ENCODE assay signal across 7 mouse cellular contexts in genomic region chr7:67371351-67371890, GRCm38 (mm10). TPM values are rescaled to one million over a fixed set of nuclear protein-coding genes. Genes with fewer than 3 reads are reported as not detected.
DNase-seq lines count a peak whose midpoint lies in the region; ATAC-seq and TF ChIP-seq lines count a peak whose summit lies in the region.

No protein-coding gene starts in this region.

- no peak overlapping the region for H3K27ac ChIP-seq in embryonic facial prominence, embryonic 12.5 days
- H3K27ac ChIP-seq in kidney, postnatal 0 days = peak overlapping the region; percentile 95; the same call in 1 of the 2 replicates
- peak overlapping the region; percentile 100; the same call in 1 of the 2 replicates for H3K27ac ChIP-seq in neural tube, embryonic 15.5 days (replicated peaks)

- peak overlapping the region; percentile 93 for H3K4me2 ChIP-seq in embryonic facial prominence, embryonic 12.5 days (replicated peaks)
- peak overlapping the region; percentile 93 for H3K4me2 ChIP-seq in kidney, postnatal 0 days (ENCODE audit: low read length)
- peak overlapping the region; percentile 97 for H3K4me2 ChIP-seq in neural tube, embryonic 15.5 days

- H3K4me3 ChIP-seq in megakaryocyte, embryonic 14.5 days (replicated peaks) = peak overlapping the region; percentile 95
- peak overlapping the region; percentile 96 for H3K4me3 ChIP-seq in embryonic facial prominence, embryonic 12.5 days
- H3K4me3 ChIP-seq in kidney, postnatal 0 days (replicated peaks; ENCODE audit: low read depth, low read length) = peak overlapping the region; percentile 93
- H3K4me3 ChIP-seq in neural tube, embryonic 15.5 days (replicated peaks) = peak overlapping the region; percentile 77

- no peak for TF ChIP-seq CTCF in kidney, postnatal 0 days (IDR thresholded peaks at IDR 0.05; ENCODE audit: low read depth)

- peaks cover 4% of the 10 kb centered on the region for H3K36me3 ChIP-seq in megakaryocyte, embryonic 14.5 days (replicated peaks; ENCODE audit: low read length)
- H3K36me3 ChIP-seq in embryonic facial prominence, embryonic 12.5 days = no peaks in the 10 kb centered on the region
- no peaks in the 10 kb centered on the region for H3K36me3 ChIP-seq in kidney, postnatal 0 days (ENCODE audit: insufficient read depth, low read length)
- H3K36me3 ChIP-seq in neural tube, embryonic 15.5 days = no peaks in the 10 kb centered on the region

- no peak for ATAC-seq in megakaryocyte, adult 5-6 weeks (ENCODE audit: poor library complexity, severe bottlenecking)
- ATAC-seq in embryonic facial prominence, embryonic 12.5 days (ENCODE audit: insufficient number of reproducible peaks, insufficient read depth, low FRiP score, low TSS enrichment) = no peak
- no peak for ATAC-seq in kidney, postnatal 0 days (replicated peaks; ENCODE audit: low FRiP score, low read depth)
- ATAC-seq in neural tube, embryonic 15.5 days (ENCODE audit: low FRiP score) = no peak

- WGBS in embryonic facial prominence, embryonic 12.5 days = 14% methylated on average over 10 of the region's 10 CpGs
- 7% methylated on average over 10 of the region's 10 CpGs for WGBS in kidney, postnatal 0 days
- WGBS in neural tube, embryonic 15.5 days = 13% methylated on average over 10 of the region's 10 CpGs

- H3K9me3 ChIP-seq in megakaryocyte, embryonic 14.5 days = no peaks in the 10 kb centered on the region
- H3K9me3 ChIP-seq in embryonic facial prominence, embryonic 12.5 days = no peaks in the 10 kb centered on the region
- no peaks in the 10 kb centered on the region for H3K9me3 ChIP-seq in kidney, postnatal 0 days (replicated peaks; ENCODE audit: low read length)
- no peaks in the 10 kb centered on the region for H3K9me3 ChIP-seq in neural tube, embryonic 15.5 days (replicated peaks)

- H3K27me3 ChIP-seq in megakaryocyte, embryonic 14.5 days (replicated peaks) = no peaks in the 10 kb centered on the region
- H3K27me3 ChIP-seq in embryonic facial prominence, embryonic 12.5 days = no peaks in the 10 kb centered on the region
- no peaks in the 10 kb centered on the region for H3K27me3 ChIP-seq in kidney, postnatal 0 days (ENCODE audit: insufficient read depth, low read length)
- H3K27me3 ChIP-seq in neural tube, embryonic 15.5 days (replicated peaks) = no peaks in the 10 kb centered on the region

- H3K9ac ChIP-seq in embryonic facial prominence, embryonic 12.5 days = peak overlapping the region; percentile 98
- H3K9ac ChIP-seq in kidney, postnatal 0 days (ENCODE audit: low read depth, low read length) = peak overlapping the region; percentile 99
- H3K9ac ChIP-seq in neural tube, embryonic 15.5 days (replicated peaks) = peak overlapping the region; percentile 96

- peaks cover 63% of the 10 kb centered on the region for H3K4me1 ChIP-seq in megakaryocyte, embryonic 14.5 days
- peaks cover 10% of the 10 kb centered on the region; the same call in 1 of the 2 replicates for H3K4me1 ChIP-seq in embryonic facial prominence, embryonic 12.5 days
- H3K4me1 ChIP-seq in kidney, postnatal 0 days (replicated peaks; ENCODE audit: insufficient read depth, low read length) = peaks cover 10% of the 10 kb centered on the region; the same call in 1 of the 2 replicates
- H3K4me1 ChIP-seq in neural tube, embryonic 15.5 days = peaks cover 21% of the 10 kb centered on the region

- DNase-seq in kidney, postnatal 0 days (ENCODE audit: low spot score) = peak; percentile 52
- DNase-seq in gastrocnemius, adult 18-20 months (ENCODE audit: low spot score) = no peak
- DNase-seq in ovary, postnatal 14 days (ENCODE audit: low spot score) = no peak

RNA-seq across cellular contexts. Expression of gene Mef2a, which starts 1.2 kb away (rescaled TPM):
- polyA plus RNA-seq in megakaryocyte, embryonic 14.5 days (2012; ENCODE audit: insufficient read depth, low replicate concordance) = 0.58 and 3.5 TPM in 2 replicates
- 154 and 168 TPM in 2 replicates for total RNA-seq in megakaryocyte, adult 5-6 weeks (2015)
- total RNA-seq in megakaryocyte, adult 5-6 weeks (2017) = 76.5 and 94.0 TPM in 2 replicates
- polyA plus RNA-seq in embryonic facial prominence, embryonic 12.5 days (2016; fragmentation: Nextera tagmentation; extraction: Ambion mirVana) = 32.1 and 32.6 TPM in 2 replicates
- polyA plus RNA-seq in kidney, postnatal 0 days (2015; fragmentation: Nextera tagmentation; extraction: Ambion mirVana) = 33.3 and 35.5 TPM in 2 replicates
- polyA plus RNA-seq in neural tube, embryonic 15.5 days (2015; fragmentation: Nextera tagmentation; extraction: Ambion mirVana) = 29.6 and 30.1 TPM in 2 replicates
- 100 to 1,000 TPM in 1 of 2 experiments, 10 to 100 TPM in 1; 87.3 to 105 TPM for total RNA-seq in gastrocnemius, adult 18-20 months (2021)
